Mouse (Mus musculus): ENCODE measurements around the gene Zic3. TPM values are rescaled to one million over a fixed set of nuclear protein-coding genes. Genes with fewer than 3 reads are reported as not detected.

The Zic3 gene
- polyA plus RNA-seq, 1 experiment from 2014 or later = not detected

DNA sequence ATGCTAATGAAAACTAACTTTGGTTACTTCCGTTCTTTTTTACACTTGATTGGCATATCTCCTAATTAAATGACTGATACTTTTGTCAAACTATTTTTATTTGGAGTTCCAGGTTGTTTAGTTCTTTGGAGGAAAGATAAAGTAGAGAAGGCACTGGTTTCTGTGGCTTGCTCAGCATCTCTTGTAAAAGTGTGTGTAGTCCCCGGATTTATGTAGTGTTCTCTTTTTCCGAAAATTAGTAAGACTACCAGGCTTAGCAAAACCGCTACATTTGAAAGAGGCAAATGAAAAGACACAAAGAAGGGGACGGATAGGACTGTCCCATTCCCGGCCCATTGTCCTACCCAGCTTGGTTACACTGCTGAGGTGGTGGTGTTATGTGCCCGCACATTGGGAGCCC, 10.1 kb downstream of the Zic3 start:
- no peaks in the 10 kb centered on the region for H3K4me1 ChIP-seq (ENCODE audit: control insufficient read depth, insufficient read depth, low read length)
- no peak for ATAC-seq (ENCODE audit: insufficient number of reproducible peaks, insufficient read depth, low FRiP score, low read depth)
- no peak overlapping the region for H3K27ac ChIP-seq (ENCODE audit: low read length)
- H3K4me3 ChIP-seq (ENCODE audit: low read depth, low read length) = no peak overlapping the region
- WGBS = 21% methylated on average over 7 of the region's 7 CpGs
- peaks cover 8% of the 10 kb centered on the region; the same call in 1 of the 2 replicates for H3K27me3 ChIP-seq (ENCODE audit: control insufficient read depth, insufficient read depth, low read length)
- no peaks in the 10 kb centered on the region for H3K36me3 ChIP-seq (ENCODE audit: control insufficient read depth, insufficient read depth, low read length)
- H3K4me2 ChIP-seq (replicated peaks; ENCODE audit: low read depth, low read length) = no peak overlapping the region
- H3K9me3 ChIP-seq (ENCODE audit: control insufficient read depth, low read depth, low read length) = no peaks in the 10 kb centered on the region
- H3K9ac ChIP-seq (replicated peaks; ENCODE audit: low read depth, low read length) = no peak overlapping the region

DNA sequence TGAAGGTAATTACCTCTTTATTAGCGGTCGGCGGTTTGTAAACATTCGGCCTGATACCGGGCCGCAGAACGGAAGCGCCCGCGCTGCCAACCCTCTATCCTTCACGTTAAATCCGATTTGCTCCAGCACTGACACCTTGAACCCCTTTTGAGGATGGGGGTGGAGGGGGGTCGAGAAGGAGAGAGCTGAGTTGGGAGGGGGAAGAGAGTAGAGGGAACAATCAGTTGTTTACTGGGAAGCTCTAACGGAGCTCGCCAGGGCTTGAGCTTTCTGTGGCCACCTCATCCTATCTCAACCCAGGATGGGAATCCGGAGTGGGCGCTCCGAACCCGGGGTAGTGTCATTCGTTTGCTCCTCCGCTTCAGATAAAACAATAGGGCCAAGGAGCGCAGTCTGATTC, 11.0 kb downstream of the Zic3 start:
- no peak overlapping the region for H3K9ac ChIP-seq (replicated peaks; ENCODE audit: low read depth, low read length)
- H3K36me3 ChIP-seq (ENCODE audit: control insufficient read depth, insufficient read depth, low read length) = no peaks in the 10 kb centered on the region
- no peaks in the 10 kb centered on the region for H3K9me3 ChIP-seq (ENCODE audit: control insufficient read depth, low read depth, low read length)
- no peak overlapping the region for H3K4me3 ChIP-seq (ENCODE audit: low read depth, low read length)
- no peak overlapping the region for H3K4me2 ChIP-seq (replicated peaks; ENCODE audit: low read depth, low read length)
- peaks cover 16% of the 10 kb centered on the region for H3K27me3 ChIP-seq (ENCODE audit: control insufficient read depth, insufficient read depth, low read length)
- WGBS = 13% methylated on average over 22 of the region's 22 CpGs
- no peak for ATAC-seq (ENCODE audit: insufficient number of reproducible peaks, insufficient read depth, low FRiP score, low read depth)
- H3K27ac ChIP-seq (ENCODE audit: low read length) = no peak overlapping the region
- no peaks in the 10 kb centered on the region for H3K4me1 ChIP-seq (ENCODE audit: control insufficient read depth, insufficient read depth, low read length)

DNA sequence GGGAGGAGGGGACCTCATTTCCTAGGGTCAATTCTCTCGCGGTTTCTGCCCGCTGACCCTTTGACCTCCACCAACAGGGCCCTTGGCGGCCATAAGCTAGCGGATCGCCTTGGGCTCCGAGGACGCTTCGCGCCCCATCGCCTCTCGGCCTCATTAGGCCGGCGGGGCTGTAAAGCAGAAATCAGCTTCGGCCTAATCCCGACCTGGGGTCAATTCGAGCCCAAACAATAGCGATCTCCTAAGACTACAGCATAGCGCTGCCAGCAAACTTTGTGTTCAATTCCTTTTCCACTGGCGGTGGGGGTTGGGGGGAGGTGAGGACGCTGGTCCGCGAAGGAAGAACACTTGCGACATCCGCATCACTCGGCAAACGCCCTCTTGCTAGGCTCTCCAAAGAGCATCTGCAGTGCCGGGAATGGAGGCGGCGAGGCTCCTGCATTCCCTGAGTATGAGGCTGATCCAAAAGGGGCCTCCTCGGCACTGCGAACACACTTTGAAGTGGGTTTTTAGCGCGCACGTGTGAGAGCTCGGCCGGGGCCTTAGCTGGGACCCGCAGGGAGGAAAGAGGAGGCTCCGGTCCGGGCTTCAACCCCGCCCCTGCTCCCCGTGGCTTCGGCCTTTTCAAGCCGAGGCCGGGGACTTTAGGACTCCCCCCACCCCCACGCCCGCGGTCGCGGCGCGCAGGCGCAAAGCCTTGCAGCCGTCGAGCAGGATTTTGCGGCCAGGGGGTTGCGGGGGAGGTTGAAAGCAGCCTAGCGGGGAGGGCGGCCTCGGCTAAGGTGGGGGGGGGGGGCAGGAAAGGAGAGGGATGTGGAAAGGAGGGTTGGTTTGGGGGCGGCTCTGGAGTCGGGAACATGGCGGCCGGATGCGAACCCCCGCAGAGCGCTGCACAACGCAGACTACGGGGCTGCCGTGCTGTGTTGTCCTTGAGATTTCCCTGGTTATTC, 15.8 kb downstream of the Zic3 start:
- Histone ChIP-seq H3K27me3 (ENCODE audit: control insufficient read depth, insufficient read depth, low read length) (peaks cover 10% of the 10 kb centered on the region; the same call in 1 of the 2 replicates), H3K9ac (replicated peaks; ENCODE audit: low read depth, low read length) (no peak overlapping the region), H3K4me3 (ENCODE audit: low read depth, low read length) (peak overlapping the region; percentile 27), H3K4me2 (replicated peaks; ENCODE audit: low read depth, low read length) (peak overlapping the region; percentile 40), H3K36me3 (ENCODE audit: control insufficient read depth, insufficient read depth, low read length) (no peaks in the 10 kb centered on the region), H3K27ac (ENCODE audit: low read length) (no peak overlapping the region), H3K4me1 (ENCODE audit: control insufficient read depth, insufficient read depth, low read length) (no peaks in the 10 kb centered on the region), H3K9me3 (ENCODE audit: control insufficient read depth, low read depth, low read length) (no peaks in the 10 kb centered on the region)
- WGBS = 21% methylated on average over 66 of the region's 70 CpGs
- ATAC-seq (ENCODE audit: insufficient number of reproducible peaks, insufficient read depth, low FRiP score, low read depth) = no peak

GRCm38 (mm10) chrX:58039703-58040102, 17.2 kb downstream of the Zic3 start:
- no peak for ATAC-seq (ENCODE audit: insufficient number of reproducible peaks, insufficient read depth, low FRiP score, low read depth)
- Histone ChIP-seq H3K4me2 (replicated peaks; ENCODE audit: low read depth, low read length) (no peak overlapping the region), H3K27ac (ENCODE audit: low read length) (no peak overlapping the region), H3K36me3 (ENCODE audit: control insufficient read depth, insufficient read depth, low read length) (no peaks in the 10 kb centered on the region), H3K9me3 (ENCODE audit: control insufficient read depth, low read depth, low read length) (no peaks in the 10 kb centered on the region), H3K27me3 (ENCODE audit: control insufficient read depth, insufficient read depth, low read length) (peaks cover 10% of the 10 kb centered on the region; the same call in 1 of the 2 replicates), H3K4me3 (ENCODE audit: low read depth, low read length) (no peak overlapping the region), H3K9ac (replicated peaks; ENCODE audit: low read depth, low read length) (no peak overlapping the region), H3K4me1 (ENCODE audit: control insufficient read depth, insufficient read depth, low read length) (no peaks in the 10 kb centered on the region)
- 37% methylated on average over 4 of the region's 4 CpGs for WGBS

DNA sequence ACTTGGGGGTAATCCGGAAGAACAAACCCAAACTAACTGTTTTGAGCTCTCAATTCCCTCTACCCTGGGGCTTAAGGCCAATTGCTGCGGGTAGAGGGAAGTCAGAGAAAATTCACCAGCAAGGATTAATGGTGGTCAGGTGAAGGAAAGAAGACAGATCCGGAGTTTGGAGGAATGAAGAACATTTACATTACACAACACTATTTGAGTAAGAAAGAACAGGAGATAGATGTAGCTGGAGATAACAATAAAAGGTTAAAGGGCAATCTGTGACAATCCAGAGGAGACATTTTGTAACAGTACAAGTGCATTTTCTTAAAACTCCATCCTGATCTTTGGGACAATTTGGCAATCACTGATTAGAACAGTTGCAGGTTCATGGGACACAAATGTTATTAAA, 19.4 kb downstream of the Zic3 start:
- Histone ChIP-seq H3K9ac (replicated peaks; ENCODE audit: low read depth, low read length) (no peak overlapping the region), H3K4me3 (ENCODE audit: low read depth, low read length) (no peak overlapping the region), H3K4me1 (ENCODE audit: control insufficient read depth, insufficient read depth, low read length) (no peaks in the 10 kb centered on the region), H3K4me2 (replicated peaks; ENCODE audit: low read depth, low read length) (no peak overlapping the region), H3K36me3 (ENCODE audit: control insufficient read depth, insufficient read depth, low read length) (no peaks in the 10 kb centered on the region), H3K9me3 (ENCODE audit: control insufficient read depth, low read depth, low read length) (no peaks in the 10 kb centered on the region), H3K27ac (ENCODE audit: low read length) (no peak overlapping the region), H3K27me3 (ENCODE audit: control insufficient read depth, insufficient read depth, low read length) (peaks cover 10% of the 10 kb centered on the region; the same call in 1 of the 2 replicates)
- ATAC-seq (ENCODE audit: insufficient number of reproducible peaks, insufficient read depth, low FRiP score, low read depth) = no peak
- 60% methylated on average over 3 of the region's 3 CpGs for WGBS

- ATAC-seq (ENCODE audit: insufficient number of reproducible peaks, insufficient read depth, low FRiP score, low read depth) = no peak
- H3K4me1 ChIP-seq (ENCODE audit: control insufficient read depth, insufficient read depth, low read length) = no peaks in the 10 kb centered on the region
- no peak overlapping the region for H3K4me2 ChIP-seq (replicated peaks; ENCODE audit: low read depth, low read length)
- peaks cover 10% of the 10 kb centered on the region; the same call in 1 of the 2 replicates for H3K27me3 ChIP-seq (ENCODE audit: control insufficient read depth, insufficient read depth, low read length)
- 57% methylated on average over 4 of the region's 4 CpGs for WGBS
- no peak overlapping the region for H3K27ac ChIP-seq (ENCODE audit: low read length)
- H3K4me3 ChIP-seq (ENCODE audit: low read depth, low read length) = no peak overlapping the region
- H3K9ac ChIP-seq (replicated peaks; ENCODE audit: low read depth, low read length) = no peak overlapping the region
- no peaks in the 10 kb centered on the region for H3K9me3 ChIP-seq (ENCODE audit: control insufficient read depth, low read depth, low read length)
- H3K36me3 ChIP-seq (ENCODE audit: control insufficient read depth, insufficient read depth, low read length) = no peaks in the 10 kb centered on the region
Observed at GRCm38 (mm10) chrX:58042512-58042911, 20.0 kb downstream of the Zic3 start.
